Mouse (Mus musculus): ENCODE data around the gene Dph7.

DNA sequence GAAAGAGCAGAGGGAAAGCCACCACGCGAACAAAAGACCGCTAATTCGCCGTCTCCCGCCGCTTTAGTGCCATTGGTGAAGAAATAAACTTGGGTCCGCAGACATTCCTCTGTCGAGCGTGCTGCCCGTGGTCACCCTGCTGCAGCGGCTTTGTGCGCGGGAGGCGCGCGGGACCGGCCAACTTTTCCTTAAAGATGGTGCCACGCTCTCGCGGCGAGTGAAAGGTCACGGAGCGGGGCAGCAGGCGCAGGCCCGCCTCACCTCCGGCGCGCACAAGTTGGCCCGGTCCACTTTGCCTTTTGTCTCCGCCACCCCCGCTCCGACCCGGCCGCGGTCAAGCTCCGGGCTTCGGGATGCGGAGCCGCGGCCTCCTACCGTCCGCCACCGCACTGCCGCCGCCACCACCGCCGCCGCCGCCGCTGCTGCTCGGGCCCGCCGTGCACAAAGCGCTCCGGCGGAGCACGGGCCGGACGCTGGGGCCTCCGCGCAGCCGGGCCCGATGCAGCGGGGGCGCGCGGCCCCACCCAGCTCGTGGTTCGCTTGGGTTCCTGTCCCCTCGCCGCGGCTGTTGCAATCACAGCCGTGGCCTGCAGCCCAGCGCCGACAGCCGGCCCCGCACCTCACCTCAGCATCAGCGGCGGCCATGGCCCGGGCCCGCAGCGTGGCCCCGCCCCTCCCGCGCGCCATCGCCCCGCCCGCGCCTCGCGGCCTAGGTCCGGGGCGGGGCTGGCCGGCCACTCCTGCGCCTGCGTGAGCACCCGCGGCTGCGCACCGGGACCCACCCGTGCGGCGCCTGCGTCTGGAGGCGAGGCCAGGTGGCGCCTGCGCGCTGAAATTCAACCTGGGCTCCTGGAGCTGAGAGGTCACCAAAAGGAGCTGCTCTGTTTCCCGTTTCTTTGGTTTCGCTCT lies 43.0 kb upstream of the Dph7 start, which contains the start of gene Ehmt1:
- TF ChIP-seq POLR2A (IDR thresholded peaks at IDR 0.05; ENCODE audit: borderline replicate concordance, low read depth, low read length) (no peak), CTCF (IDR thresholded peaks at IDR 0.05; ENCODE audit: low read depth, low read length) (no peak)
